Mouse (Mus musculus): ENCODE results near the gene Ptprk.

Gene Ptprk

GRCm38 (mm10) chr10:28540595-28540994 is 466.0 kb downstream of the Ptprk start:
- no peak for DNase-seq (ENCODE audit: inconsistent ontology term)

GRCm38 (mm10) chr10:28542754-28543153 is 468.1 kb downstream of the Ptprk start:
- DNase-seq (ENCODE audit: inconsistent ontology term), result peak; percentile 2

- no peak for DNase-seq (ENCODE audit: inconsistent ontology term)
Observed at GRCm38 (mm10) chr10:28550549-28550948, 475.9 kb downstream of the Ptprk start.

GRCm38 (mm10) chr10:28552068-28552467 is 477.4 kb downstream of the Ptprk start:
- DNase-seq (ENCODE audit: inconsistent ontology term), result no peak

GRCm38 (mm10) chr10:28564110-28564674 is 489.6 kb downstream of the Ptprk start:
- no peak for DNase-seq (ENCODE audit: inconsistent ontology term)

- DNase-seq (ENCODE audit: inconsistent ontology term), result no peak
Observed at GRCm38 (mm10) chr10:28566378-28566777, 491.8 kb downstream of the Ptprk start.

- DNase-seq (ENCODE audit: inconsistent ontology term), result no peak
Observed at GRCm38 (mm10) chr10:28566828-28567227, 492.2 kb downstream of the Ptprk start.

GRCm38 (mm10) chr10:28567441-28567840 is 492.8 kb downstream of the Ptprk start:
- DNase-seq (ENCODE audit: inconsistent ontology term), result no peak

GRCm38 (mm10) chr10:28568047-28568446 is 493.4 kb downstream of the Ptprk start:
- no peak for DNase-seq (ENCODE audit: inconsistent ontology term)

GRCm38 (mm10) chr10:28579596-28579995 is 505.0 kb downstream of the Ptprk start:
- no peak for DNase-seq (ENCODE audit: inconsistent ontology term)

- DNase-seq (ENCODE audit: inconsistent ontology term), result no peak
Observed at GRCm38 (mm10) chr10:28586565-28587138, 512.0 kb downstream of the Ptprk start.

- DNase-seq (ENCODE audit: inconsistent ontology term), result no peak
Observed at GRCm38 (mm10) chr10:28588401-28588800, 513.8 kb downstream of the Ptprk start.

- no peak for DNase-seq (ENCODE audit: inconsistent ontology term)
Observed at GRCm38 (mm10) chr10:28590822-28591221, 516.2 kb downstream of the Ptprk start.

GRCm38 (mm10) chr10:28593566-28594292 is 519.1 kb downstream of the Ptprk start:
- DNase-seq (ENCODE audit: inconsistent ontology term), result no peak

GRCm38 (mm10) chr10:28596897-28597296 is 522.3 kb downstream of the Ptprk start:
- DNase-seq (ENCODE audit: inconsistent ontology term), result no peak

GRCm38 (mm10) chr10:28609136-28609535 is 534.5 kb downstream of the Ptprk start:
- DNase-seq (ENCODE audit: inconsistent ontology term), result no peak

GRCm38 (mm10) chr10:28614396-28614795 is 539.8 kb downstream of the Ptprk start:
- no peak for DNase-seq (ENCODE audit: inconsistent ontology term)

- no peak for DNase-seq (ENCODE audit: inconsistent ontology term)
Observed at GRCm38 (mm10) chr10:28617203-28617602, 542.6 kb downstream of the Ptprk start.

GRCm38 (mm10) chr10:28618002-28618401 is 543.4 kb downstream of the Ptprk start:
- DNase-seq (ENCODE audit: inconsistent ontology term), result no peak

GRCm38 (mm10) chr10:28619415-28619814 is 544.8 kb downstream of the Ptprk start:
- no peak for DNase-seq (ENCODE audit: inconsistent ontology term)

- DNase-seq (ENCODE audit: inconsistent ontology term), result no peak
Observed at GRCm38 (mm10) chr10:28636096-28636495, 561.5 kb downstream of the Ptprk start.

- DNase-seq (ENCODE audit: inconsistent ontology term), result no peak
Observed at GRCm38 (mm10) chr10:28641887-28642286, 567.3 kb downstream of the Ptprk start.

Measured in Muller cell, postnatal 12 days (primary cell).